Mouse (Mus musculus) E14TG2a.4 (cell line): ENCODE data around the gene Jak2.

Experiments
- CTCF ChIP-seq: conservative IDR thresholded peaks from 2 replicates; pipeline ENCODE4 v1.5.1; 2014; ENCODE audit warnings: low read length
- NANOG ChIP-seq: IDR thresholded peaks from 2 replicates; pipeline ENCODE4 v1.6.1; 2014; ENCODE audit warnings: borderline replicate concordance, low read length, mixed read lengths
- POU5F1 ChIP-seq: IDR thresholded peaks from 2 replicates; pipeline ENCODE4 v1.6.1; 2014; ENCODE audit warnings: low read length, borderline replicate concordance

GRCm38 (mm10) chr19:29361468-29362130 lies 110.0 kb downstream of the Jak2 start:
- TF ChIP-seq CTCF (no peak), NANOG (no peak), POU5F1 (no peak)
